Mouse (Mus musculus) midbrain, embryonic 14.5 days (tissue): Measurements from ENCODE around the gene Dhdh. TPM values are rescaled to one million over a fixed set of nuclear protein-coding genes. Genes with fewer than 3 reads are reported as not detected.

Source experiments
- ATAC-seq: fragments of 200-750 bp; cut with Nextera tagmentation; 2 replicates; pipeline ENCODE4 v1.8.0; 2017; ENCODE audit warnings: moderate number of reproducible peaks, moderate library complexity; ENCODE audit not compliant: low FRiP score, low TSS enrichment
- DNase-seq: peaks from one replicate; pipeline ENCODE4 v3.0.0-alpha.2; 2015
- H3K27ac ChIP-seq: fragments of 300-500 bp; sonication (generic); replicated peaks from 2 replicates; pipeline ENCODE4 v1.5.1; 2014; ENCODE audit warnings: mild to moderate bottlenecking, low read depth, low read length, moderate library complexity
- H3K27me3 ChIP-seq: fragments of 300-500 bp; sonication (generic); 2 replicates; pipeline ENCODE4 v1.6.1; 2014; ENCODE audit warnings: low read length, control low read depth, mixed read lengths; ENCODE audit not compliant: control insufficient read depth, insufficient read depth
- H3K36me3 ChIP-seq: fragments of 300-500 bp; sonication (generic); 2 replicates; pipeline ENCODE4 v1.6.1; 2014; ENCODE audit warnings: low read length, control low read depth; ENCODE audit not compliant: control insufficient read depth, insufficient read depth
- H3K4me1 ChIP-seq: fragments of 300-500 bp; sonication (generic); 2 replicates; pipeline ENCODE4 v1.6.1; 2014; ENCODE audit warnings: mild to moderate bottlenecking, antibody characterized with exemption, low read length, control low read depth; ENCODE audit not compliant: control insufficient read depth, insufficient read depth
- H3K4me2 ChIP-seq: fragments of 300-500 bp; sonication (generic); 2 replicates; pipeline ENCODE4 v1.6.1; 2014; ENCODE audit warnings: mild to moderate bottlenecking, low read length, moderate library complexity
- H3K4me3 ChIP-seq: fragments of 300-500 bp; sonication (generic); replicated peaks from 2 replicates; pipeline ENCODE4 v1.5.1; 2014; ENCODE audit warnings: low read depth, low read length
- H3K9ac ChIP-seq: fragments of 300-500 bp; sonication (generic); replicated peaks from 2 replicates; pipeline ENCODE4 v1.6.1; 2014; ENCODE audit warnings: mild to moderate bottlenecking, low read length, moderate library complexity
- H3K9me3 ChIP-seq: fragments of 300-500 bp; sonication (generic); 2 replicates; pipeline ENCODE4 v1.6.1; 2016; ENCODE audit warnings: low read length, control low read depth, mixed read lengths; ENCODE audit not compliant: control insufficient read depth
- WGBS: fragments of 180-500 bp; shearing (Covaris S2); extraction: QIAGEN DNeasy Blood & Tissue Kit; methylation state at CpG from one replicate; pipeline ENCODE4 v1.1.7; 2014; 5-methylcytosine and 5-hydroxymethylcytosine counted together
- polyA plus RNA-seq: library from polyadenylated mRNA; unstranded; fragments of >200 nt; fragmentation: Nextera tagmentation; extraction: Ambion mirVana; gene quantifications from 2 replicates; pipeline ENCODE4 v1.2.1, GENCODE M21; 2014

Gene Dhdh
- polyA plus RNA-seq, 1 experiment from 2014 or later: 3.2 TPM

- no peak overlapping the region for H3K4me2 ChIP-seq
- H3K9me3 ChIP-seq: no peaks in the 10 kb centered on the region
- no peak overlapping the region for H3K27ac ChIP-seq
- no peak overlapping the region for H3K4me3 ChIP-seq
- ATAC-seq (no peak), DNase-seq (no peak)
- no peak overlapping the region for H3K9ac ChIP-seq
- H3K27me3 ChIP-seq: no peaks in the 10 kb centered on the region
- 81% methylated on average over 13 of the region's 13 CpGs for WGBS
- peaks cover 28% of the 10 kb centered on the region for H3K4me1 ChIP-seq
- peaks cover 58% of the 10 kb centered on the region for H3K36me3 ChIP-seq
These were observed 32.5 kb downstream of the Dhdh start for GRCm38 (mm10) chr7:45455932-45456696.

- Histone ChIP-seq H3K9me3 (no peaks in the 10 kb centered on the region), H3K4me3 (no peak overlapping the region), H3K36me3 (peaks cover 60% of the 10 kb centered on the region), H3K9ac (no peak overlapping the region), H3K27me3 (no peaks in the 10 kb centered on the region), H3K27ac (no peak overlapping the region), H3K4me2 (no peak overlapping the region), H3K4me1 (peaks cover 17% of the 10 kb centered on the region)
- WGBS: 87% methylated on average over 15 of the region's 15 CpGs
- ATAC-seq (no peak), DNase-seq (no peak)
These were observed 33.6 kb downstream of the Dhdh start for GRCm38 (mm10) chr7:45454971-45455370.

DNA sequence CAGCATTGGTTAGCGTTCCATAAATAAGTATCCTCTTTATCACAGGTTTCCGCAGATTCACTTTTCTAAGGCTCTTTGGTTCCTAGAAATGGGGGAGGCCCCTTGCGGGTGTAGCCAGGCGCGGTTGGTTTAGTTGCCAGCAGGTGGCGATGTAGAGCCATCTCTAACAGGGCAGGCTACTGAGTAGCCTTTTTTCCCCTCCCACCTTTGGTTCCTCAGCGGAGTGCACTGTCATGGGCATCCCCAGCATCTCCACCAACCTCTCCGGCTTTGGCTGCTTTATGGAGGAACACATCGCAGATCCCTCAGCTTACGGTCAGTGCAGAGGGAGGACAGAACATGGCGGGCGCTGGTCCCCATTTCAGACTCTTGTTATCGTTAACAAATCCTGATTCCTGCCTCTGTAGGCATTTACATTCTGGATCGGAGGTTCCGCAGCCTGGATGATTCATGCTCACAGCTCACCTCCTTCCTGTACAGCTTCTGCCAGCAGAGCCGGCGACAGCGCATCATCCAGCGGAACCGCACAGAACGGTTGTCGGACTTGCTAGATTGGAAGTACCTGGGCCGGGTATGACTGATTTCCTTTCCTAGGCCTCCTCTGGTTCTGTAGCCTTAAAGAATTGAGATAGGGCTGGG is 37.1 kb downstream of the Dhdh start:
- H3K36me3 ChIP-seq: peaks cover 53% of the 10 kb centered on the region

GRCm38 (mm10) chr7:45449974-45450373 is 38.6 kb downstream of the Dhdh start:
- no peaks in the 10 kb centered on the region for H3K9me3 ChIP-seq
- no peak overlapping the region for H3K27ac ChIP-seq
- H3K27me3 ChIP-seq: no peaks in the 10 kb centered on the region
- WGBS: 95% methylated on average over 1 of the region's 1 CpGs
- peaks cover 51% of the 10 kb centered on the region for H3K36me3 ChIP-seq
- ATAC-seq: no peak
- H3K4me3 ChIP-seq: no peak overlapping the region
- no peaks in the 10 kb centered on the region for H3K4me1 ChIP-seq
- no peak overlapping the region for H3K9ac ChIP-seq
- H3K4me2 ChIP-seq: no peak overlapping the region
- DNase-seq: no peak

More for the DNA sequence above, 37.1 kb downstream of the Dhdh start:
- Histone ChIP-seq H3K27me3 (no peaks in the 10 kb centered on the region), H3K4me1 (no peaks in the 10 kb centered on the region), H3K4me3 (no peak overlapping the region), H3K27ac (no peak overlapping the region), H3K9me3 (no peaks in the 10 kb centered on the region), H3K4me2 (no peak overlapping the region; the same call in 1 of the 2 replicates), H3K9ac (0 out of 2 replicates have a peak overlapping the region, but pooled peaks have one; percentile 17)
- DNase-seq: peak; percentile 90
- 53% methylated on average over 23 of the region's 23 CpGs for WGBS
- ATAC-seq: peak; percentile 55; the same call in 1 of the 2 replicates

- DNase-seq (peak; percentile 61), ATAC-seq (no peak)
- Histone ChIP-seq H3K27me3 (no peaks in the 10 kb centered on the region), H3K9me3 (no peaks in the 10 kb centered on the region), H3K4me1 (no peaks in the 10 kb centered on the region), H3K27ac (no peak overlapping the region), H3K36me3 (peaks cover 53% of the 10 kb centered on the region), H3K4me3 (no peak overlapping the region), H3K9ac (no peak overlapping the region), H3K4me2 (no peak overlapping the region)
- 40% methylated on average over 11 of the region's 11 CpGs for WGBS
These were observed 41.1 kb downstream of the Dhdh start for GRCm38 (mm10) chr7:45447325-45447990.

DNA sequence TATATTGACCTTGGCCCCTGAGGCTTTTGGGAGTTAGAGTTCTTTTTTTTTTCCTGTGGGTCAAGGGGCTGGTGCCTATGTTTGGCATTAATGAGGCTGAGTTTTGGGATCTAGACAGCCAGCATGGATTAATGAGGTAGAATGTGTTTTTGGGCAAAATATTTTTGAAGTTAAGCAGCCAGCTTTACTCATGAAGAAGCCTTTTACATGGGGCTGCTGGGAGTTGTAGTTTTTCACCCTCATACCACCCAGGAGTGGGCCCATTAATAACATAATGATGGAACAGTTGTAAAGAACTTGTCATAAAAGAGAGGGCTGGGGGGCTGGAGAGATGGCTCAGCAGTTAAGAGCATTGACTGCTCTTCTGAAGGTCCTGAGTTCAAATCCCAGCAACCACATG is 42.0 kb downstream of the Dhdh start:
- H3K4me2 ChIP-seq: no peak overlapping the region
- no peak overlapping the region for H3K9ac ChIP-seq
- DNase-seq (no peak), ATAC-seq (no peak)
- peaks cover 50% of the 10 kb centered on the region for H3K36me3 ChIP-seq
- no peak overlapping the region for H3K4me3 ChIP-seq
- no peaks in the 10 kb centered on the region for H3K9me3 ChIP-seq
- H3K4me1 ChIP-seq: no peaks in the 10 kb centered on the region
- no peak overlapping the region for H3K27ac ChIP-seq
- no peaks in the 10 kb centered on the region for H3K27me3 ChIP-seq

DNA sequence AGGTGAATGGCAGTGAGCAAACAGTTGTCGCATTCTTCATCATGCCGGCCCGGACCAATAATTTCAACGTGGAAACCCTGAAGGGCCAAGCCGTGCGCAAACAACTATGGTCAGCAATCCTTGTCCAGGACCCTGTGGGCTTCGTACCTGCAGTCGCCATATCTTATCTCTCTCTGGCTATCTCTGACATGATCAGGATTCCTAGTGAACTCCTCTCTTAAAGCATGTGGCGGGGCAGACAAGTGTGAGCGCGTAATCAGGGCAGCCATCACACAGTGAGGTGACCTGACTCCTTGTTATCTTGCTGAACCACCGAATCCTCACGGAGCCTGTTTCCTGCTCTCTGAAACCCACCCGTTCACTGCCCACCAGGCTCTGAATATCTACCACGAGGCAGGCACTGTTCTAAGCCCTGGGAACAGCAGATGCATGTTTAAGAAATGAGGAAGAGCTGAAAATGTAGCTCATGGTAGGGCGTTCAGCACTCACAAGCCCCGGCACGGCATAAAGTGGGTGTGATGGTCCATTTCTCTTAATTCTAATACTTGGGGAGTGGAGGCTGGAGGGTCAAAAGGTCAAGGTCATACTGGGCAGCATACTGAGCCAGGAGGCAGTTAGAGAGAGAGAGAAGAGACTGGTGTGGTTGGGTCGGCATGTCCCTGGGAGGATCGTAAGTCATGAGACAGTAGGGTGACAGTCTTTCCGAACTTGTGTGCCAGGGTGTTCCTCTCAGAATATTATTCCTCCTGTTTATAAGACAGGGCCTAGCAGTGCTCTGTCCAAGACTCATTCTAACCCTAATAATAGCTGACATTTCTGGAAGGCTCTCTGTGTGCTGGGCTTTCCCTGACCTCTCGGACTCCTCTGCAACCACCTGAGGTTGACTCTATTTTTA is 44.8 kb downstream of the Dhdh start:
- Histone ChIP-seq H3K4me1 (no peaks in the 10 kb centered on the region), H3K9ac (no peak overlapping the region), H3K4me3 (no peak overlapping the region), H3K27me3 (no peaks in the 10 kb centered on the region), H3K9me3 (no peaks in the 10 kb centered on the region), H3K27ac (no peak overlapping the region), H3K36me3 (peaks cover 51% of the 10 kb centered on the region), H3K4me2 (no peak overlapping the region)
- no peak for ATAC-seq
- WGBS: 92% methylated on average over 22 of the region's 22 CpGs
- DNase-seq: no peak

DNA sequence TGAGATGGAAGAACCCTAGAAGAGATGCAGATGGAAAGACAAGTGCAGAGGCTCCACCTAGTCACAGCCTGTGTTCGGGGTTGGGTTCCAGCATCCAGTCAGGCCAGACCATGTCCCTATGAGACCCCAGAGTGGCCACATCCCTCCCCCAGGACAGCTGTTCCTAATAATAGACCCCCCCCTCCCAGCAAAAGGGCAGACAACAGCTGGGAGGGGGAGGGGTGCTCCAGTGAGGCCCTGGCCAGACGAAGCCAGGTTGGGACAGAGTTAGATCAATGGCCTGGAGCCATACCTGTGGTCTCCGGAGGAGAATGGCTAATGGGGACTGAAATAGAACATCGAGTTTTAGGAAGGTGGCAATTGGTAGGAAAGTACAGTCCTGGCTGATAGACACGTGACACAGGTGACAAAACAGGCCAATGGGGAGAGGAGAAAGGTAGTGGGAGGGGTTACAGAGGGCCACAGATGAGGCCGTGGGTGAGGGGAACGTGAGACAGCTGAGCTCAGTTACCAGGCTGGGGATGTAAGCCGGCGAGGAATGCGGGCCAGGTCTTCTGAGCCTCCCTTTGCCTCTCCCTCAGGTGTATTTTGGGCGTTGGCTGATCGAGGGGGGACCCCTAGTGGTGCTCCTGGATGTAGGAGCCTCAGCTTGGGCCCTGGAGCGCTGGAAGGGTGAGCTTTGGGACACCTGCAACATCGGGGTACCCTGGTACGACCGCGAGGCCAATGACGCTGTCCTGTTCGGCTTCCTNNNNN is 50.9 kb downstream of the Dhdh start, which contains the start of gene Ruvbl2:
Ruvbl2 (minus strand) TSS at position 576 of the 756 bp plus-strand sequence.
- peaks cover 28% of the 10 kb centered on the region for H3K4me1 ChIP-seq
- DNase-seq: no peak
- no peaks in the 10 kb centered on the region for H3K9me3 ChIP-seq
- H3K27me3 ChIP-seq: no peaks in the 10 kb centered on the region
- no peak for ATAC-seq
- H3K9ac ChIP-seq: no peak within 1 kb of the TSS
- no peak within 1 kb of the TSS for H3K27ac ChIP-seq
- H3K4me3 ChIP-seq: no peak within 1 kb of the TSS
- peak within 1 kb of the TSS; percentile 4; the same call in 1 of the 2 replicates for H3K4me2 ChIP-seq
- peaks cover 14% of the 10 kb centered on the region for H3K36me3 ChIP-seq
- WGBS: 24% methylated on average over 19 of the region's 19 CpGs
